Mouse (Mus musculus) lung, embryonic 14.5 days (tissue): ENCODE data around the gene Dnm2. TPM values are rescaled to one million over a fixed set of nuclear protein-coding genes. Genes with fewer than 3 reads are reported as not detected.

ENCODE experiments used
- ATAC-seq: fragments of 200-750 bp; cut with Nextera tagmentation; 2 replicates; pipeline ENCODE4 v1.8.0; 2017; ENCODE audit warnings: mild to moderate bottlenecking, moderate TSS enrichment, moderate library complexity; ENCODE audit not compliant: insufficient read depth
- DNase-seq: peaks from one replicate; pipeline ENCODE4 v3.0.0-alpha.2; 2015
- H3K27ac ChIP-seq: fragments of 300-500 bp; sonication (generic); 2 replicates; pipeline ENCODE4 v1.5.1; 2014; ENCODE audit warnings: low read depth, mild to moderate bottlenecking, moderate library complexity
- H3K27me3 ChIP-seq: fragments of 300-500 bp; sonication (generic); 2 replicates; pipeline ENCODE4 v1.6.1; 2014; ENCODE audit warnings: low read length, control low read depth; ENCODE audit not compliant: insufficient read depth
- H3K36me3 ChIP-seq: fragments of 300-500 bp; sonication (generic); 2 replicates; pipeline ENCODE4 v1.6.1; 2014; ENCODE audit warnings: control low read depth; ENCODE audit not compliant: insufficient read depth
- H3K4me1 ChIP-seq: fragments of 300-500 bp; sonication (generic); 2 replicates; pipeline ENCODE4 v1.6.1; 2014; ENCODE audit warnings: antibody characterized with exemption, control low read depth; ENCODE audit not compliant: insufficient read depth
- H3K4me2 ChIP-seq: fragments of 300-500 bp; sonication (generic); 2 replicates; pipeline ENCODE4 v1.6.1; 2014; ENCODE audit warnings: mild to moderate bottlenecking
- H3K4me3 ChIP-seq: fragments of 300-500 bp; sonication (generic); 2 replicates; pipeline ENCODE4 v1.5.1; 2014; ENCODE audit warnings: low read depth, low read length
- H3K9ac ChIP-seq: fragments of 300-500 bp; sonication (generic); 2 replicates; pipeline ENCODE4 v1.6.1; 2014
- H3K9me3 ChIP-seq: fragments of 300-500 bp; sonication (generic); 2 replicates; pipeline ENCODE4 v1.6.1; 2016; ENCODE audit warnings: low read depth, low read length, control low read depth
- CTCF ChIP-seq: IDR thresholded peaks from 2 replicates; pipeline ENCODE4 v1.5.1; 2016; ENCODE audit warnings: antibody characterized with exemption, low read depth
- WGBS: fragments of 180-500 bp; shearing (Covaris S2); extraction: QIAGEN DNeasy Blood & Tissue Kit; methylation state at CpG from one replicate; pipeline ENCODE4 v1.1.7; 2014; 5-methylcytosine and 5-hydroxymethylcytosine counted together
- polyA plus RNA-seq: library from polyadenylated mRNA; unstranded; fragments of >200 nt; fragmentation: Nextera tagmentation; extraction: Ambion mirVana; gene quantifications from 2 replicates; pipeline ENCODE4 v1.2.1, GENCODE M21; 2014

Gene Dnm2
- polyA plus RNA-seq, 1 experiment from 2014 or later: 71.8 TPM

DNA sequence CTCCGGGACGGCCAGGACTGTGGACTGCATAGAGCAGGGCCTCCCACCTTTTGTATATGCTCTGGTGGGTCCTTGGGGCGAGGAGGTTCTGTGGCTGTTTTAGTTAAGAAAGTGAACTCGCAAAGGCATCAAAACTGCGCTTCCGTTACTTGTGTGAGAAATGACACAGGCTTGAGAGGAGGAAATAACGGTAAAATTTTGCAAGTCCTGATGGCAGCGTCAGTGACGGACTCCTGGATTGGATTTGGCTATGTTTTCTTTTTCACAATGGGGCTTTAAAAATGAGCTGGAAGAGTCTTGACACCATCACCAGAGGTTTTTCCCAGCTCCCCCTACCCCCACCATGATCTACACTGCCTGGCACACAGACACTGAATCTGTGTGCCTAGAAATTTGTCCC, 23.7 kb upstream of the Dnm2 start:
- Histone ChIP-seq H3K4me2 (no peak overlapping the region), H3K4me1 (no peaks in the 10 kb centered on the region), H3K27me3 (no peaks in the 10 kb centered on the region), H3K9ac (no peak overlapping the region), H3K9me3 (no peaks in the 10 kb centered on the region), H3K27ac (no peak overlapping the region), H3K4me3 (no peak overlapping the region), H3K36me3 (peaks cover 99% of the 10 kb centered on the region)
- no peak for DNase-seq
- TF ChIP-seq CTCF: no peak
- ATAC-seq: no peak
- WGBS: 92% methylated on average over 9 of the region's 9 CpGs

DNA sequence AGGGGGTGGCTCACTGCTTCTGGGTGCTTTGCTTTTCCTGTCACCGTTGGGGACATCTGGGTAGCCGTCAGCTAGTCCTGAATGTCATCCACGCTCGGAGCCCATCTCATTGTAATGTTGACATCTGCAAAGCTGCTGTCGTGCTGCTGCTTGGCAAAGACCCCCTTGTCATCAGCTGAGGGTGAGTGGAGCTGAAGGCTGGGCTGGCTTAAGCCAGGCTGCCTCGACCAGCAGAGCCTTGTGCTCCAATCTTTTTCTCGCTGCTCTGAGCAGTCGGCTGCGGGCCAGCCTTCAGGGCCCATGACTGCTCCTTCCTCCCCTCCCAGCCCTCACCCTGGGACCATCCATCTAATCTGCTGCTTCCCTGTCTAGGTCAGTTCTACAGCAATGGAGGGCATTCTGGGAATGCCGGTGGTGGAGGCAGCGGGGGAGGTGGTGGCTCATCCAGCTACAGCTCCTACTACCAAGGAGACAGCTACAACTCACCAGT, 21.9 kb upstream of the Dnm2 start:
- Histone ChIP-seq H3K27ac (no peak overlapping the region), H3K36me3 (peaks cover 90% of the 10 kb centered on the region), H3K4me2 (no peak overlapping the region), H3K9ac (no peak overlapping the region), H3K4me3 (no peak overlapping the region), H3K4me1 (no peaks in the 10 kb centered on the region), H3K27me3 (no peaks in the 10 kb centered on the region), H3K9me3 (no peaks in the 10 kb centered on the region)
- TF ChIP-seq CTCF: no peak
- no peak for DNase-seq
- WGBS: 74% methylated on average over 11 of the region's 11 CpGs
- ATAC-seq: no peak

DNA sequence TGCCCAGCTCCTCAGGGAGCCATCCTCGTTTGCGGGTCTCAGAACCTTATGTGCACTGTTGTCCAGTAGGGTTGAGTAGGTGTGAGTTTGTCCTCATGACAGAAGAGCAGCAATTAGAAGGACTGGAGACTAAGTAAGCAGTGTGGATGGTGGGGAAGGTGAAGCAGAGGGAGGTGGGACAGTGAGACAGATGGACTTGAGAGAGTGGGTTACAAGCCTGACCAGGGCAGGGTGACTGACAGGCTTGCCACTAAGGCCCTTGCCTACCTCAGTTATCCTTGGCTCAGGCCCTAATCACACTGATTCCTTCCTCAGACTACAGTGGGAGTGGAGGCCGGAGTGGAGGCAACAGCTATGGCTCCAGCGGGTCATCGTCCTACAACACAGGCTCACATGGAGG, 21.0 kb upstream of the Dnm2 start:
- Histone ChIP-seq H3K4me3 (no peak overlapping the region), H3K36me3 (peaks cover 80% of the 10 kb centered on the region), H3K27me3 (no peaks in the 10 kb centered on the region), H3K9ac (no peak overlapping the region), H3K4me1 (no peaks in the 10 kb centered on the region), H3K4me2 (no peak overlapping the region), H3K9me3 (no peaks in the 10 kb centered on the region), H3K27ac (no peak overlapping the region)
- WGBS: 96% methylated on average over 5 of the region's 5 CpGs
- DNase-seq: no peak
- no peak for TF ChIP-seq CTCF
- no peak for ATAC-seq

DNA sequence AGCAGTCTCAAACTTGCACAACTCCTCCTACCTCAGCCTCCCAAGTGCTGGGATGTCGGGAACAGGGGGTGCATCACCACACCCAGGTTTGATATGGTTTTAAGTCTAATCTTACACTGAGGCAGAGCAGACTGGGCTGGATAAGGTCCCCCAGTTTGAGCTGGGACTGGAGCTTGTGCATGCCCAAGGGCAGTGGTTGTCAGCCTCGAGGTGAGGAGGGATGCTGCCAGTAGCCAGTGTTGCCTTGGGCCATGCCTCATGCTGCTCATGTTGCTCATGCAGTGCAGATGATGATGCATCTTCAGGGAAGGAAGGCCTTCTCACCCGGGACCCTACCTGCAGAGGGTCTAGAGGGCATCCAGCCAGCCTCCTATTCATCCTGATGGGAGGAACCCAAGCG, 19.2 kb upstream of the Dnm2 start:
- DNase-seq (no peak), ATAC-seq (no peak)
- H3K9ac ChIP-seq: no peak overlapping the region
- H3K27me3 ChIP-seq: no peaks in the 10 kb centered on the region
- H3K4me3 ChIP-seq: no peak overlapping the region
- H3K4me1 ChIP-seq: no peaks in the 10 kb centered on the region
- no peak overlapping the region for H3K4me2 ChIP-seq
- no peak overlapping the region for H3K27ac ChIP-seq
- H3K36me3 ChIP-seq: peaks cover 63% of the 10 kb centered on the region
- H3K9me3 ChIP-seq: no peaks in the 10 kb centered on the region
- TF ChIP-seq CTCF: no peak
- 67% methylated on average over 4 of the region's 4 CpGs for WGBS

DNA sequence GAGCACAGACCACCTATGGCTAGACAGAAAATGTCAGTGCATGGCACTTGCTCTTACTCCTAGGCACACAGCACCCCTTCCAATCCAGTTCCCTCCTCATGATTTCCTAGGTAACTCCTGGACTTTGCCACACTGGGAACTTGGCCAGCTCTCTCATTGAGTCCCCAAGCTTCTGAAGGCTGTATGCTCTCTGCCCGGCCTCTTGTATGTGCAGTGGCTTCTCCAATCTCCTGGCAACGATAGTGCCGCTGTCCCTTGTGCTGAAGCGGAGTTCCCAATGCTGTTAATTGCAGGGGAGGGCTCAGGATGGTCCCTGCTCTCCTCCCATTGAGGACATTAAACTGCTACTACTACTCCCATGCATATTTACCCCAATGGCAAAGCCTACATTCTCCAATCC, 16.8 kb upstream of the Dnm2 start:
- peak; percentile 73 for DNase-seq
- TF ChIP-seq CTCF: no peak
- H3K4me2 ChIP-seq: no peak overlapping the region
- no peak overlapping the region for H3K4me3 ChIP-seq
- H3K9ac ChIP-seq: no peak overlapping the region
- peaks cover 39% of the 10 kb centered on the region for H3K36me3 ChIP-seq
- 0 out of 2 replicates have a peak, but pooled peaks cover 2% of the 10 kb centered on the region for H3K4me1 ChIP-seq
- H3K27ac ChIP-seq: no peak overlapping the region
- H3K27me3 ChIP-seq: no peaks in the 10 kb centered on the region
- WGBS: 7% methylated on average over 4 of the region's 4 CpGs
- ATAC-seq: no peak
- no peaks in the 10 kb centered on the region for H3K9me3 ChIP-seq

DNA sequence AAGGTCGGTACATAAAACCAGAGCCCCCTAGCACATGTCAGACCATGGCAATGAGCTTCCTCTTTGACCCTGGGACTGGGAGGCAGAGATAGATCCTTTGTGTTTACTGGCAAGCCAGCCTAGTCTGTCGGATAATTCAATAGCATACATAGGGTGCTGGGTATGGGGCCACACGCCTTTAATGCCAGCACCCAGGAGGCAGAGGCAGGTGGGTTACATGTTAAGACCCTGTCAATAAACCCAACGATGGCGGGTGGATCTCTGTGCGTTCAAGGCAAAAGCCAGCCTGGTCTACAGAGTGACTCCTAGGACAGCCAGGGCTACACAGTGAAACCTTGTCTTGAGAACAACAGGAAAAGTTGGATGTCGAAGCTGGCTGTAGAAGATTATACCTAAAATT, 16.1 kb upstream of the Dnm2 start:
- ATAC-seq (no peak), DNase-seq (no peak)
- H3K9ac ChIP-seq: no peak overlapping the region
- no peak overlapping the region for H3K27ac ChIP-seq
- 0 out of 2 replicates have a peak, but pooled peaks cover 2% of the 10 kb centered on the region for H3K4me1 ChIP-seq
- H3K27me3 ChIP-seq: no peaks in the 10 kb centered on the region
- no peak overlapping the region for H3K4me2 ChIP-seq
- no peaks in the 10 kb centered on the region for H3K9me3 ChIP-seq
- WGBS: 71% methylated on average over 7 of the region's 7 CpGs
- no peak overlapping the region for H3K4me3 ChIP-seq
- H3K36me3 ChIP-seq: peaks cover 33% of the 10 kb centered on the region
- no peak for TF ChIP-seq CTCF

DNA sequence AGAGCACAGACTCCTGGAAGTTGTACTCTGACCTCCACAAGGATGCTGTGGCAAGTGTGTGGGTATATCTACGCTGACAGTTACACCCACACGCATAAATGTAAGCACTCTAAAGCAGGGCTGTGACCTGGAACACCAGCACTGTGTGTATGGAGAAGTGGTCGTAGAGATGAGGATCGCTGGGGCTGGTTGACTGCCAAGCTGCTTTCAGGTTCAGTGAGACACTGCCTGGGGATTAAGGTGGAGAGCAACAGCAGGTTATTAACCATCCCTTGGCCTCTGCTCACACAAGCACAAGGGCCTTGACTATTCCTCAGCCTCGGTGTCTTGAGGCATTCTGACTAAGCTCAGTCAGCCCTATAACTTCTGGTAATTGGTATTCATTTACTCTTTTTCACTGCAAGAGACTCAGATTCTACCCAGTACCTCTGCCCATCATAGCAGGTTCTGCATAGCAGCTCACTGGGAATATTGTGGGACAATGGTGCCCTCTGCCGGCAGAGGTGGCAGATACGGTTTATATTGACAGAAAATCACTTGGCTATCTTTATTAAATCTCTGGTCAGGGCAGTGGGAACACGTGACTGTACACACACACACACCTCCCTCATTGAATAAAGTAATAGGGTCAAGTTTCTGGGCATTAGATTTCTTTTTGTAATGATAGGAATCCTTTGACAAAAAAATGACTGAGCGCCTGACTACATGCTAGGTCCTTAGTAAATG, 15.0 kb upstream of the Dnm2 start:
- peak; percentile 91 for DNase-seq

More for the DNA sequence above, 15.0 kb upstream of the Dnm2 start:
- Histone ChIP-seq H3K36me3 (peaks cover 33% of the 10 kb centered on the region), H3K27ac (no peak overlapping the region), H3K4me2 (no peak overlapping the region), H3K9me3 (no peaks in the 10 kb centered on the region), H3K27me3 (no peaks in the 10 kb centered on the region), H3K4me1 (0 out of 2 replicates have a peak, but pooled peaks cover 2% of the 10 kb centered on the region), H3K4me3 (no peak overlapping the region), H3K9ac (no peak overlapping the region)
- peak; percentile 79 for TF ChIP-seq CTCF
- 31% methylated on average over 9 of the region's 9 CpGs for WGBS
- ATAC-seq: no peak
